Comparison of ENCODE assay signal across 8 mouse cellular contexts in the genomic region with DNA sequence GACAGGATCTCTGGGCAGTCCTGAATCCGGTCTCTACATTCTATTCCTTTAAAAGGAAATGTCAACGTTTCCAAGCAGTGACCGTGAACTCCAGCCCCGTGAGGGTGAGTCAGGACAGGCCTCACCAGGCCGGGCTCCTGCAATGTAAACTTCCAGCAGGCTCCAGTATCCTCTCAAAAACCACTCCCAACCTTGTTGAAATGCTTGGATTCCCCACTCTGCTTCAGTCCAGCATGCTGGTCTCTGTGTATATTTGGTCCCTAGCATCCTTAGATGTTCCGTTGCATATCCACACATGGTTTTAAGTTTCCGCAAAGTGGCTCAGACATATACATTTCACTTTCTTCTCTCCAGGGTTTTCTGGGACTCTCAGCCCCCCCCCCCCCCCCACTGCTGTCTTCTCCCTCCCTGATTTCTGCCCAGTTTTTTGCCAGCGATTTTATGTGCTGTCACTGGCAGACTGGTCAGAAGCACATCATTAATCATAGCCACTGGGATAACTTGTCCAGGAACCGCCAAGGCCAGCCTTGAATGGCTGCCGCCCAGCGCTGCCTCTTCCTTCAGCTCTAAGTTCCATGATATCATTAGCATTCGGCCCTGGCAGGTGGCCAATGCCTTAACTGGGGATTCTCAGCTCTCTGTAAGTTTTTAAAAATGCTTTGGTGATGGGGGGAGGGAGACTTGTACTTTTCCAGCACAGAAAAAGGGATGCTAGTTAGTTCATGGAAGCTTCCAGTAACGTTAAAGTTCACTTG.
DNase-seq lines count a peak whose midpoint lies in the region; ATAC-seq and TF ChIP-seq lines count a peak whose summit lies in the region.

No protein-coding gene starts in this region.

- WGBS in limb, embryonic 11.5 days = 61% methylated on average over 13 of the region's 13 CpGs
- 64% methylated on average over 13 of the region's 13 CpGs for WGBS in limb, embryonic 10.5 days
- WGBS in forebrain, postnatal 0 days = 54% methylated on average over 13 of the region's 13 CpGs
- 48% methylated on average over 13 of the region's 13 CpGs for WGBS in neural tube, embryonic 13.5 days

- H3K4me1 ChIP-seq in limb, embryonic 11.5 days (ENCODE audit: control insufficient read depth, insufficient read depth, low read length) = no peaks in the 10 kb centered on the region
- peaks cover 12% of the 10 kb centered on the region for H3K4me1 ChIP-seq in limb, embryonic 10.5 days
- H3K4me1 ChIP-seq in forebrain, postnatal 0 days (ENCODE audit: insufficient read depth) = no peaks in the 10 kb centered on the region
- H3K4me1 ChIP-seq in neural tube, embryonic 13.5 days (replicated peaks) = peaks cover 21% of the 10 kb centered on the region

- H3K36me3 ChIP-seq in limb, embryonic 11.5 days (ENCODE audit: control insufficient read depth, insufficient read depth, low read length) = no peaks in the 10 kb centered on the region
- no peaks in the 10 kb centered on the region for H3K36me3 ChIP-seq in limb, embryonic 10.5 days
- no peaks in the 10 kb centered on the region for H3K36me3 ChIP-seq in forebrain, postnatal 0 days (ENCODE audit: insufficient read depth)
- H3K36me3 ChIP-seq in neural tube, embryonic 13.5 days = no peaks in the 10 kb centered on the region

- H3K4me2 ChIP-seq in limb, embryonic 11.5 days (ENCODE audit: low read depth, severe bottlenecking) = no peak overlapping the region
- H3K4me2 ChIP-seq in forebrain, postnatal 0 days (ENCODE audit: low read depth) = no peak overlapping the region
- no peak overlapping the region for H3K4me2 ChIP-seq in neural tube, embryonic 13.5 days

- no peak overlapping the region for H3K4me3 ChIP-seq in limb, embryonic 11.5 days (ENCODE audit: low read depth, low read length)
- H3K4me3 ChIP-seq in limb, embryonic 10.5 days = no peak overlapping the region
- H3K4me3 ChIP-seq in forebrain, postnatal 0 days (ENCODE audit: low read depth, low read length) = no peak overlapping the region
- no peak overlapping the region for H3K4me3 ChIP-seq in neural tube, embryonic 13.5 days

- no peak overlapping the region for H3K27ac ChIP-seq in limb, embryonic 11.5 days (replicated peaks; ENCODE audit: low read depth, low read length)
- H3K27ac ChIP-seq in limb, embryonic 10.5 days = no peak overlapping the region
- H3K27ac ChIP-seq in forebrain, postnatal 0 days (ENCODE audit: low read depth, low read length) = no peak overlapping the region
- peak overlapping the region; percentile 38; the same call in 1 of the 2 replicates for H3K27ac ChIP-seq in neural tube, embryonic 13.5 days (replicated peaks)

- no peak for TF ChIP-seq CTCF in forebrain, postnatal 0 days (IDR thresholded peaks at IDR 0.05; ENCODE audit: low read depth)

- intact Hi-C loops in heart, postnatal 14 days (cut with DNase I) = no loop called here
- intact Hi-C loops in left cerebral cortex, postnatal 4 days (cut with DNase I) = no loop called here

- no peak overlapping the region for H3K9ac ChIP-seq in limb, embryonic 11.5 days (ENCODE audit: low read length)
- H3K9ac ChIP-seq in forebrain, postnatal 0 days = no peak overlapping the region
- H3K9ac ChIP-seq in neural tube, embryonic 13.5 days = no peak overlapping the region

- ATAC-seq in limb, embryonic 11.5 days (ENCODE audit: insufficient number of reproducible peaks, low FRiP score, low TSS enrichment, low read depth) = no peak
- ATAC-seq in forebrain, postnatal 0 days = peak; percentile 34; the same call in 1 of the 2 replicates
- ATAC-seq in neural tube, embryonic 13.5 days (ENCODE audit: low read depth) = peak; percentile 69; the same call in 1 of the 2 replicates

- DNase-seq in limb, embryonic 11.5 days (ENCODE audit: low spot score) = peak; percentile 46
- DNase-seq in limb, embryonic 10.5 days (ENCODE audit: low spot score) = no peak
- peak; percentile 70 for DNase-seq in forebrain, postnatal 0 days
- peak; percentile 80 to 84 for DNase-seq in heart, postnatal 14 days
- peak; percentile 68 for DNase-seq in left cerebral cortex, postnatal 4 days
- peak; percentile 20 for DNase-seq in yolk sac, embryonic 10.5 days (ENCODE audit: low spot score)
- DNase-seq in cerebellum, adult 11 months = no peak

- no peaks in the 10 kb centered on the region for H3K27me3 ChIP-seq in limb, embryonic 11.5 days (ENCODE audit: control insufficient read depth, insufficient read depth, low read length)
- 0 out of 2 replicates have a peak, but pooled peaks cover 4% of the 10 kb centered on the region for H3K27me3 ChIP-seq in limb, embryonic 10.5 days (ENCODE audit: low read depth, poor library complexity, severe bottlenecking)
- no peaks in the 10 kb centered on the region for H3K27me3 ChIP-seq in forebrain, postnatal 0 days (ENCODE audit: insufficient read depth, low read length)
- no peaks in the 10 kb centered on the region for H3K27me3 ChIP-seq in neural tube, embryonic 13.5 days

- no peaks in the 10 kb centered on the region for H3K9me3 ChIP-seq in limb, embryonic 11.5 days (ENCODE audit: control insufficient read depth, low read length)
- no peaks in the 10 kb centered on the region for H3K9me3 ChIP-seq in limb, embryonic 10.5 days (replicated peaks)
- H3K9me3 ChIP-seq in forebrain, postnatal 0 days (ENCODE audit: low read length) = no peaks in the 10 kb centered on the region
- no peaks in the 10 kb centered on the region for H3K9me3 ChIP-seq in neural tube, embryonic 13.5 days

Comparison
In these comparisons a context has a peak if more than half of its experiments do, and no peak if none do; other contexts are left out.
1. DNase-seq: peak in limb, embryonic 11.5 days (single experiment), forebrain, postnatal 0 days (single experiment), heart, postnatal 14 days (2 of 2), left cerebral cortex, postnatal 4 days (single experiment) and yolk sac, embryonic 10.5 days (single experiment); none in limb, embryonic 10.5 days (single experiment) and cerebellum, adult 11 months (single experiment).